Mouse (Mus musculus) lung, embryonic 15.5 days (tissue): ENCODE data around the gene Cblc. TPM values are rescaled to one million over a fixed set of nuclear protein-coding genes. Genes with fewer than 3 reads are reported as not detected.

ENCODE experiments used
- polyA plus RNA-seq: library from polyadenylated mRNA; unstranded; fragments of >200 nt; fragmentation: Nextera tagmentation; extraction: Ambion mirVana; gene quantifications from 2 replicates; pipeline ENCODE4 v1.2.1, GENCODE M21; 2015

Gene Cblc
- polyA plus RNA-seq, 1 experiment from 2014 or later: 15.2 TPM

Other genes starting within 250 kb of the Cblc start
- gene Ppp1r37, start 233.7 kb downstream of the Cblc start, polyA plus RNA-seq: 23.8 and 24.8 TPM in 2 replicates
- gene Zfp296, start 219.5 kb downstream of the Cblc start, polyA plus RNA-seq: 0.50 and 0.54 TPM in 2 replicates
- gene Gemin7, start 219.2 kb downstream of the Cblc start, polyA plus RNA-seq: 164 and 183 TPM in 2 replicates
- gene Clasrp, start 192.3 kb downstream of the Cblc start, polyA plus RNA-seq: 46.4 and 51.4 TPM in 2 replicates
- gene Relb, start 167.4 kb downstream of the Cblc start, polyA plus RNA-seq: 6.8 and 8.8 TPM in 2 replicates
- 81.8 and 86.8 TPM in 2 replicates for gene Clptm1, start 131.8 kb downstream of the Cblc start, polyA plus RNA-seq
- gene Apoc2, start 118.9 kb downstream of the Cblc start, polyA plus RNA-seq: 4.0 and 9.5 TPM in 2 replicates
- not detected in 2 replicates for gene Gm44805, start 115.4 kb downstream of the Cblc start, polyA plus RNA-seq
- gene Apoc4, start 115.3 kb downstream of the Cblc start, polyA plus RNA-seq: 0.42 and 1.3 TPM in 2 replicates
- gene Apoc1, start 104.1 kb downstream of the Cblc start, polyA plus RNA-seq: 19.5 and 22.0 TPM in 2 replicates
- gene Apoe, start 97.6 kb downstream of the Cblc start, polyA plus RNA-seq: 458 and 503 TPM in 2 replicates
- 149 and 157 TPM in 2 replicates for gene Tomm40, start 81.4 kb downstream of the Cblc start, polyA plus RNA-seq
- 133 and 140 TPM in 2 replicates for gene Nectin2, start 46.3 kb downstream of the Cblc start, polyA plus RNA-seq
- 313 and 345 TPM in 2 replicates for gene Bcam, start 25.8 kb downstream of the Cblc start, polyA plus RNA-seq
- 4.3 and 4.7 TPM in 2 replicates for gene Bcl3, start 26.0 kb upstream of the Cblc start, polyA plus RNA-seq
- 0.16 TPM in 1 of 2 replicates, not detected in the other for gene Gm19345, start 55.2 kb upstream of the Cblc start, polyA plus RNA-seq
- not detected in 2 replicates for gene Ceacam16, start 64.5 kb upstream of the Cblc start, polyA plus RNA-seq
- gene Ceacam19, start 91.2 kb upstream of the Cblc start, polyA plus RNA-seq: not detected in 2 replicates
- gene Pvr, start 124.4 kb upstream of the Cblc start, polyA plus RNA-seq: 19.0 and 22.5 TPM in 2 replicates
- 1.4 and 2.0 TPM in 2 replicates for gene Igsf23, start 153.9 kb upstream of the Cblc start, polyA plus RNA-seq
- not detected in 2 replicates for gene Ceacam20, start 168.6 kb upstream of the Cblc start, polyA plus RNA-seq
- not detected in 2 replicates for gene Nlrp9b, start 194.7 kb upstream of the Cblc start, polyA plus RNA-seq